Mouse (Mus musculus) ovary, postnatal 14 days (tissue): ENCODE measurements around the gene Rrp8.
A peak's percentile ranks its signal among the peaks of the same experiment; 100 is the strongest.

ENCODE experiments used
- DNase-seq: peaks from one replicate; pipeline ENCODE4 v3.0.0; 2022; ENCODE audit warnings: low spot score

Gene Rrp8

DNA sequence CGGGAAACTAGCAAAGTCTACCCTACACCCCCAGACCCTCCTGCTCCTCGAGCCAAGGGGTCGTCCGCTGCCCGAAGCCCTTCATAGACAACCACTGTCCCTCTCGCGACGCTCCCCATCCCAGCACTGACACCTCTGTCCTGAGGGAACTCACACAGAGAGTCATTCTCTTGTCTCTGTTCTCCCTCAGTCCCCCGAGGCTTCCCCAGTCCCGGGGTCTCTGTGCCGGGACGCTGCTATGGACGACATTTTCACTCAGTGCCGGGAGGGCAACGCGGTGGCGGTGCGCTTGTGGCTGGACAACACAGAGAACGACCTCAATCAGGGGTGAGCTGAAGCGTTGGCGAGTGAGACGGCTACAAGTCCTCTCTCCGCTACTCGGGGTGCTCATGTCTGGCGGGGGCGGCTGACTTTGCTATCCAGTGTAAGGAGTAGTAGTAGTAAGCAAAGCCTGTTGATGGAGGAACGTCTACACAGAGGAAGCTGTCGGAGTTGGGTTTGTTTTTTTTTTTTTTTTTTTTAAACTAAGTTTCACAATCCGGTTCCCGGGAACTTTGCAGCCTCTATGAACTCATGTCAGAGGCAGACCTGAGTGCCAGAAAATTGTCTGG is at the start of gene Rrp8:
Gene Rrp8 (minus strand): TSS at position 475 of the 611 bp plus-strand sequence.
- peak; percentile 33 for DNase-seq

GRCm38 (mm10) chr7:105786506-105787284 is 49.5 kb upstream of the Rrp8 start:
- no peak for DNase-seq

GRCm38 (mm10) chr7:105784556-105784955 is 47.4 kb upstream of the Rrp8 start:
- DNase-seq, result no peak

- DNase-seq, result no peak
Observed at GRCm38 (mm10) chr7:105783861-105784260, 46.7 kb upstream of the Rrp8 start.

DNA sequence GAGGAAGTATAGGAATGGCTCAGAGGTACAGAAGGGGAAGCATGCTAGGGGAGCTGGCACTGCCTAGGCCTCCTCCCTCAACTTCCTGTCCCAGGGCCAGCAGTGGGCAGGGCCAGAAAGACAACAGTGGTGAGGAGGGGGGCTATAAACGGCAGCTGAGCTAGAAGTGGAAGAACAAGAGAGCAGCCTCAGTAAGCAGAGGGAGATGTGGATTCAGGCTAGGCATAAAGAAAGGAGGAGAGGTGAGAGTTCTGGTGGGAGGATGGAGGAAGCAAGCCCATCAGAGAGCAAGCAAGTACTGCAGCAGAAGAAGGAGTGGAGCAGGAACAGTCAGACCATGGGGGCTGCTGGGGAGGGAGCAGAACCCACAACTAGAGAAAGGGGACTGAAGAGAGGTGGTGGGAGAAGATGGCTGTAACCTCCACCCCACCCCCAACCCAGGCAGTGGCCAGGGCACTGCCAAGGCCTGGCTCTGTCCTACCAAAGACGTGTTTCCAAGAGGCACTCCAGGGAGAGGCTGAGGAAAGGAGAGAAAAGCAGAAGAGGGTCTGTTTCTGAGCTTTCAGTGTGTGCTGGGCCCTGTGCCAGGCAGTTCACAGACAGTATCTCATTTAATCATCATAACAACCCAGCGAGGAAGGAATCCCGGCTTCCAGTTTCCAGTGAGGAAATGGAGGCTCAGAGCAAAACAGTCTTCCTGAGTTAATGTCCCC is 41.5 kb upstream of the Rrp8 start:
- peak; percentile 49 for DNase-seq

GRCm38 (mm10) chr7:105777797-105778552 is 40.8 kb upstream of the Rrp8 start:
- peak; percentile 48 for DNase-seq

DNA sequence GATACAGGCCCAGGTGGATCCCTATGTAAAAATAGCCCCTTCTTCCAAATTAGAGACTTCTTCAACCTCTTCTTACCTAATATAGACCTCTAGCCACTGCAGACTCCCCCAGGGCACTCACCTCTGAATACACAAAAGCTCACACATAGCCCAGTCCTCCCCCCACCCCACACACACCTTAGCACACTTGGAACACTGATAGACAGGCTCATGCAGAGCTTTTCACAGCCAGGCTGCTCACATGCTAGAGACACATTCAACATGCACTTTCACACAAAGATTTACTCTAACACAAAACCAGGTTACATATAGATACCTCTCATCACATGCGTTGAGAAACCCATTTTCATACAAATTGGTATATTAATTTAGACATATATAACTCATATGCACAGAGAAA is 40.1 kb upstream of the Rrp8 start:
- DNase-seq, result no peak

DNA sequence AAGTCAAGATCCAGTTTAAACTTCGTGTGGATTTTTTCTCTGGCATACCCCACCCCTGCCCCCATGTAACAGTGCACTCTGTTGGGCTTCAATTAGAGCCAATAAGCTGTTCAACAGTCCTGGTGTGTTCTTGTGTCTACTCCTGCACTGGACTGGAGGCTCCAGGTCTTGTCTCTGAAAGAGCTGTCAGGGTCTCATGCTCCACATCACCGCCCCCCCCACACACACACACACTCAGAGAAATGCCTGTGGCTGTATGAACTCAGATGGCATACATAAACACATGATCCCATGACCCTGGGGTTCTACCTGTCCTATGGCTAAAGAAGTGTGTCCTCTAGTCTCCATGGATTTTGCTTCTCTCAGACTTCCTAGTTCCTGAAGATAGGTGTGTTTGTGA is 38.8 kb upstream of the Rrp8 start:
- DNase-seq, result no peak

GRCm38 (mm10) chr7:105774661-105775060 is 37.5 kb upstream of the Rrp8 start:
- no peak for DNase-seq

DNA sequence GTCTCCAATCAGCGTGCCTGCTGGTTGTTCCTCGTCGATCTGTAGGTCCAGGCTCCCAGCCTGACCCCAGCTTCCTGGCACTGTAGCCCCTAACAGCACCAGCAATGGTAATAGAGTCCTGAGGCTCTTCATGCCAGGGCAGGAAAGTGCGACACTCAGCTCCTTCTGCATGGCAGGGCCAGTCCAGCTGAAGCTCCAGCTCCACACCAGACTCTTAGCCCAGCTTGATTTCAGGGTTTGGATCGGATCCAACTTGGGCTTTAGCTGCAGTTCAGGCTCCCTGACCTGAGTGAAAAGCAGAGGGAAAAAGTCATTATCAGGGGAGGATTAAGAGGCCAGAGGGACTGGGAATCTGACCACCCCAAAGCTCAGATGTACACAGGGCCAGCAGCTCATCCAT is 35.9 kb upstream of the Rrp8 start:
- no peak for DNase-seq

GRCm38 (mm10) chr7:105772331-105772730 is 35.1 kb upstream of the Rrp8 start:
- no peak for DNase-seq

DNA sequence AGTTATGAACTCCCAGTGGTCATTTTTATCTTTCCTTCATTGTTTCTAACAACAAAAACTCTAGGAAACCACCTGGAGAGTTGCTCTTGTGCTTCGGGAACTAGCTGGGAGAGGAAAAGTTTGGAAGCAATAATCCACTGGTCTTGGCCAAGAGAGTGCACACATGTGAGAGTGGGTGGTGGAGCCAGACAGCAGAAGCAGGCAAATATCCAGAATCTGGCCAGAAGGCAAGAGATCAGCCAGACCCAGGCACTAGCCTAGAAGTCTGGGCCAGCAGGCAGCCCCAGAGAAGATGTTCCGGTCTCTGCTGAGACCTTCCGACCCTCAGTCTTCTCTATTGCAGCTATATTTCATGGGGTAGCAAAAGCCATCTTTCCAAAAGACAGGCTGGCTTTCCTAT is 32.8 kb upstream of the Rrp8 start:
- no peak for DNase-seq

GRCm38 (mm10) chr7:105767729-105768165 is 30.6 kb upstream of the Rrp8 start:
- DNase-seq, result no peak

GRCm38 (mm10) chr7:105764331-105764730 is 27.1 kb upstream of the Rrp8 start:
- no peak for DNase-seq

DNA sequence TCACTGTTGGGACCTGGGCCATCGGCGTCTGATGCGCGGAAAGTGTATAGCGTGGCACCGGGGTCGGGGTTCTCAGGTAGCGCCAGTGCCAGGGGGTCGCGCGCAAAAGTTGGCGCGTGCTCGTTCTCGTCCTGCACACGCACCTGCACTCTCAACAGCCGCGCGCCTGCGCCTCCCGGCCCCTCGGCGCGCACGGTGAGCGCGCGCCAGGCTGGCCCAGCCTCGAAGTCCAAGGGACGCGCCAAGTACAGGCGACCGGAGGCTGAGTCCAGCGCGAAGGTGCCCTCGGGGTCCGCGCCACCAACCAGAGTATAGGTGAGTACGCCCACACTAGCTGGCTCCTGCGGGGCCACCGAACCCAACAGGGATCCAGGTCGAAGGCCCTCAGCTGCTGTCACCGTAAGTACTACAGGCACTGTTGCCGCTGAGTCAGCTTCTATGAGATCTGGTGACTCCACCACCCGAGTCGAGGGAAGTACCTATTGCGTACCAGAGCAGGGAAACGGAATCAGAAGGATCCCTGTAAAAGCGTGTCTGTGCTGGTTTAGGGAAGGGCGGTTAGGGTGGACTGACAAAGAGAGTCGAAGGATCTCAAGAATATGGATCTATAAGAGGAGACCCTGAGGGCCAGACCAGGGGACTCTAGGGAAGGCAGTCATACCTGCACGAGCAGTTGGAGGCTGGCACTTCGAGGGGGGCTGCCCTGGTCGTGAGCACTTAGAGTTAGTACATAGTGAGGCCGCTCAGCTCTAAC is 25.5 kb upstream of the Rrp8 start:
- DNase-seq, result no peak

DNA sequence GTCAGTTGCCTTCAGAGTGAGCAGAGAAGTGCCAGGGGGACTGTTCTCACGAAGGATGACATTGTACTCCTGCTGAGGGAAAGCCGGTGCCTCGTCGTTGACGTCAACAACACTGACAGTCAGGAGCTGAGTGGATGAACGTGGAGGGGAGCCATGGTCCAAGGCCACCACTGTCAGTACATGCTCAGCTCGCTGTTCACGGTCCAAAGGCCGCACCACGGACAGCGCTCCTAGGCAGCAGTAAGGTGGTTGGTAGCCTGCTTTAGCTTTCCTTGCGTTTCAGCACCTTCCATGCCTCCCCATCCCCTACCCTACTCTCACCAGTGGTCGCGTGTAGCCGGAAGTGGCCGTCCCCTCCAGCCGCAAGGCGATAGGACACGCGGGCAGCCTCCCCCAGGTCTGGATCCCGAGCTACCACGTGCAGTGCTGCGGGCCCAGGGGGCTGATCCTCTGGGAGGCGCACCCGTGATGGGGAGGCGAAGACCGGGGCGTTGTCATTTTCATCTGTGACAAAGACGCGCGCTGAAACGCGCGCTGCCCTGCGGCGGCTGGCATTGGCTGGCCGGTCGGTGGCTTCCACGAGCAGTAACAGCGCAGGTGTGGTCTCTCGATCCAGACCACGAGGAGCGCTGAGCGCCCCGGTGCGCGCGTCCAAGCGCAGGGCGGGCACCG is 24.8 kb upstream of the Rrp8 start:
- DNase-seq, result no peak

DNA sequence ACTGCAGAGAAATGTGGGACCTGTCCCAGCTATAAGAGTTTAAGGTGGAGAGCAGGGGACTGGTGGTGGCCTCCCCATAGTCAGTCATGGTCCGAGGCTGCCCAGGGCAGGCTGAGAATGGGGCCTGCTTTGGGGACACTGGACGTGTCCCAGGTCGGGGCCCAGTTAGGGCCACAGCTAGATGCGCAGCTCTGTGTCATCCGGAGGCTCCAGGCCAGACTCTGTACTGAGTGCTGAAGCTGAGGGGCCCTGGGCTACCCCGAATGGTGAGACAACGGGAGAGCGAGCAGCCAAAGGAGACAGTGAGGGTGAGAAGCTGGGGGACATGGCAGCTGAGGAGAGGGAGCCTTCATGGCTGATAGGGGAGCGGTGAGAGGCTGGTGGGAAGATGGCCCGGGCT is 16.1 kb upstream of the Rrp8 start:
- no peak for DNase-seq

- no peak for DNase-seq
Observed at GRCm38 (mm10) chr7:105752716-105753115, 15.5 kb upstream of the Rrp8 start.

DNA sequence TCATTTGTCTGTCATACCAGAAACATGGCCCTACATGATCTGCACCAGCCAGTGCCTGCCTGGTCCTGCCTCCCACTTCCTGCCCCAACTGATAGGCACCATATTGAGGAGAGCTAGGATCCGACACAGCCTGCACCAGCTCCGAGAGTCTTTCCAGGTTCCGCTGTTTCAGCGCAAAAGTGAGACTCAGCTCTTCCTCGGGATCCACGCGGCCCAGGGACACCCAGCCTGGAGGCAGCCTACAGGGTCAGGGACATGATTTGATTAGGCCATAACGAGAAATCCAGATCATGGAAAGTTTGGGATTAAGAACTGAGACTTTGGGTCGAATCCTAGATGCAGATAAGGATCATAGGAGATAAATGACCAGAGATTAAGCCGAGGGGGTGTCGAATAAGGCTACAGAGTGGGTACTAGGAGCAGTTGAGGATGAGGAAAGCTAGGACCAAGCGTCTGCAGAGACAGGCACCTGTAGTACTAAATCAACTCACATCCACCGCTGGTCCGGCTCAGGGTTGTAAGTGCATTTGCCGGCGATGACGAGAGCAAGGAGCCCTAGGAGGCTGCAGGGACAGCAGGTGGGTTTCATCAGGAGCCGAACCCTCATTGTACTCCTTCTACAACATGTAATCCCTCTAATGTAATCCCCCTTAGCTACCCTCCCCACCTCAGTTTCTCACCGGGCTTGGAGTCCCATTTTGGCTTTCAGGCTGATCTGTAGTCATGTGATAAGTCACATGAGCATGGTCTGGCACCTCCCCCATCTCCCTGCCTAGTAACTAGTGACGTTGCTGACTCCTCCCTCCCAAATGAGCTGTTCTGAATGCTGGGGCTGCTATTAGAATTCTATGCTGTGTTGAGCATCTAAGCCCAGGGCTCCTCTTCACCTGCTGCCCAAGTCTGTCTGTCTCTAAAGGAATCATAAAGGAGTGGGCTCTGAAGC is 14.6 kb upstream of the Rrp8 start, which contains the start of gene Tpp1:
Gene Tpp1 (minus strand): TSS at position 745 of the 943 bp plus-strand sequence.
- peak; percentile 85 for DNase-seq

DNA sequence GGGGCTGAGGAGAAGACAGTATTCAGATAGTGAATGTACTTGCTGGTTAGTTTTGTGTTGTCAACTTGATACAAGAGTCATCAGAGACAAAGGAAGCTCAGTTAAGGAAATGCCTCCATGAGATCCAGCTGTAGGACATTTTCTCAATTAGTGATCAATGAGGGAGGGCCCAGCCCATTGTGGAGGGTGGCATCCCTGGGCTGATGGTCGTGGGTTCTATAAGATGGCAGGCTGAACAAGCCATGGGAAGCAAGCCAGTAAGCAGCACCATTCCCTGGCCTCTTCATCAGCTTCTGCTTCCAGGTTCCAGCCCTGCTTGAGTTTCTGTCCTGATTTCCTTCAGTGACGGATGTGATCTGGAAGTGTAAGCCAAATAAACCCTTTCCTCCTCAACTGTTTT is 10.6 kb upstream of the Rrp8 start:
- DNase-seq, result no peak
